Mouse (Mus musculus) bone marrow, adult 2 months (tissue): ENCODE results near the gene Mex3b.

Experiments
- CTCF ChIP-seq: fragments of 200-500 bp; IDR thresholded peaks from 2 replicates; pipeline ENCODE4 v1.5.1; 2011; ENCODE audit warnings: low read length, control low read depth; ENCODE audit not compliant: control insufficient read depth, insufficient read depth
- POLR2A ChIP-seq: fragments of 200-500 bp; IDR thresholded peaks from 2 replicates; pipeline ENCODE4 v1.6.1; 2011; ENCODE audit warnings: low read depth, mild to moderate bottlenecking, control low read depth, low read length, borderline replicate concordance; ENCODE audit not compliant: control insufficient read depth

- TF ChIP-seq CTCF (no peak), POLR2A (no peak)
Measured at GRCm38 (mm10) chr7:82910536-82911384, 43.6 kb downstream of the Mex3b start.
